19 mouse cellular contexts compared by ENCODE assay signal in the genomic region with DNA sequence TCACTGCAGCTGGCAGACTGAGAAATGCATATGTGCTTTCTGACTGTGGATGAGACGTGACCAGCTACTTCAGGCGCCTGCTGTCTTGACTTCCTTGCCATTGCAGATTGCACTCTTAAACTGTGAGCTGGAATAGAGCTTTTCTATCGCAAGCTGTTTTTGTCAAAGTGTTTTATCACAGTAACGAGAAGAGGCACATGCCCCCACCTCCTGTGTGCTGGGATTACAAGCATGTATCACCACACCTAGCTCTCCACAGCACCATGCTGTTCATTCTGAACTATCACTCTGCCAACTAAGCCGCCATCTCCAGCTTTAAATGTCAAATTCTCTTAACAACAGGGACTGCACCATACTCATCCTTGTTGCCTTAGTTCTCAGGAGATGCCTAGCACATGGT. TPM values are rescaled to one million over a fixed set of nuclear protein-coding genes. Genes with fewer than 3 reads are reported as not detected.
DNase-seq lines count a peak whose midpoint lies in the region; ATAC-seq lines count a peak whose summit lies in the region.
"Had no signal": no experiment of that assay in that cellular context is flagged by ENCODE, and none has a peak within 500 bp of the region (broad histone marks: within the 10 kb centered on the region; RNA-seq: fewer than 3 reads in every experiment).

No protein-coding gene starts in this region.

- no peak overlapping the region for H3K4me2 ChIP-seq in liver, embryonic 12.5 days
- H3K4me2 ChIP-seq: embryonic facial prominence, embryonic 13.5 days; forebrain, embryonic 12.5 days had no signal

- no peak overlapping the region for H3K4me3 ChIP-seq in embryonic facial prominence, embryonic 10.5 days
- no peak overlapping the region for H3K4me3 ChIP-seq in liver, embryonic 12.5 days
- H3K4me3 ChIP-seq: embryonic facial prominence, embryonic 13.5 days; embryonic facial prominence, embryonic 15.5 days; erythroblast, embryonic 14.5 days; forebrain, embryonic 10.5 days; forebrain, embryonic 12.5 days had no signal

- no peaks in the 10 kb centered on the region for H3K36me3 ChIP-seq in embryonic facial prominence, embryonic 10.5 days (replicated peaks)
- H3K36me3 ChIP-seq in liver, embryonic 12.5 days: no peaks in the 10 kb centered on the region
- H3K36me3 ChIP-seq: embryonic facial prominence, embryonic 13.5 days; embryonic facial prominence, embryonic 15.5 days; forebrain, embryonic 10.5 days; forebrain, embryonic 12.5 days had no signal

- H3K4me1 ChIP-seq in embryonic facial prominence, embryonic 10.5 days: peaks cover 26% of the 10 kb centered on the region
- H3K4me1 ChIP-seq in liver, embryonic 12.5 days: peaks cover 7% of the 10 kb centered on the region

- no peaks in the 10 kb centered on the region for H3K9me3 ChIP-seq in embryonic facial prominence, embryonic 10.5 days
- H3K9me3 ChIP-seq in liver, embryonic 12.5 days (replicated peaks): no peaks in the 10 kb centered on the region
- H3K9me3 ChIP-seq: embryonic facial prominence, embryonic 13.5 days; embryonic facial prominence, embryonic 15.5 days; forebrain, embryonic 10.5 days; forebrain, embryonic 12.5 days had no signal

- H3K9ac ChIP-seq in liver, embryonic 12.5 days: no peak overlapping the region
- H3K9ac ChIP-seq: embryonic facial prominence, embryonic 13.5 days; embryonic facial prominence, embryonic 15.5 days; forebrain, embryonic 12.5 days had no signal

- ATAC-seq in frontal cortex, adult (ENCODE audit: low TSS enrichment): peak; percentile 10; the same call in 1 of the 2 replicates
- ATAC-seq in liver, embryonic 12.5 days: no peak
- ATAC-seq: forebrain, embryonic 14.5 days had no signal

- peak overlapping the region; percentile 86; the same call in 1 of the 2 replicates for H3K27ac ChIP-seq in embryonic facial prominence, embryonic 10.5 days (replicated peaks)
- no peak overlapping the region for H3K27ac ChIP-seq in liver, embryonic 12.5 days
- H3K27ac ChIP-seq: embryonic facial prominence, embryonic 13.5 days; forebrain, embryonic 12.5 days had no signal

- DNase-seq in frontal cortex, postnatal 10 days (ENCODE audit: low spot score in 2 of 2): no peak
- peak; percentile 55 for DNase-seq in brain, adult 2 months (ENCODE audit: low read depth, low spot score)
- no peak for DNase-seq in embryonic facial prominence, embryonic 10.5 days (ENCODE audit: low spot score)
- DNase-seq: adrenal gland, adult 2 months; adrenal gland, postnatal 10 days; adrenal gland, postnatal 25 days; cerebellum, adult 11-12 months; cerebellum, adult 2 months; cerebellum, adult 9-10 months; cerebellum, postnatal 10 days; cerebellum, postnatal 25 days had no signal

- H3K27me3 ChIP-seq in embryonic facial prominence, embryonic 10.5 days (replicated peaks; ENCODE audit: low read depth, poor library complexity, severe bottlenecking): peaks cover 13% of the 10 kb centered on the region; the same call in 1 of the 2 replicates
- H3K27me3 ChIP-seq in liver, embryonic 12.5 days (replicated peaks): peaks cover 15% of the 10 kb centered on the region; the same call in 1 of the 2 replicates
- H3K27me3 ChIP-seq: embryonic facial prominence, embryonic 13.5 days; embryonic facial prominence, embryonic 15.5 days had no signal

- 89% methylated on average over 5 of the region's 5 CpGs for WGBS in embryonic facial prominence, embryonic 10.5 days
- WGBS in liver, embryonic 12.5 days (ENCODE audit: insufficient replicate concordance): 59% methylated on average over 5 of the region's 5 CpGs

RNA-seq across cellular contexts. Expression of a gene that starts 10.8 kb away (rescaled TPM):
- polyA plus RNA-seq in embryonic facial prominence, embryonic 10.5 days (2016; fragmentation: Nextera tagmentation; extraction: Ambion mirVana): 15.6 and 17.5 TPM in 2 replicates
- 0.86 and 0.92 TPM in 2 replicates for polyA plus RNA-seq in liver, embryonic 12.5 days (2016; fragmentation: Nextera tagmentation; extraction: Ambion mirVana)
- polyA plus RNA-seq: erythroblast, embryonic 14.5 days had no signal
